Mouse (Mus musculus): ENCODE measurements at regions not wholly inside any gene's neighbourhood (a gene's known extent, or its start where the extent isn't known, plus 50 kb on each side); places are given as distances from the start of the nearest gene placed in this dataset.

DNA sequence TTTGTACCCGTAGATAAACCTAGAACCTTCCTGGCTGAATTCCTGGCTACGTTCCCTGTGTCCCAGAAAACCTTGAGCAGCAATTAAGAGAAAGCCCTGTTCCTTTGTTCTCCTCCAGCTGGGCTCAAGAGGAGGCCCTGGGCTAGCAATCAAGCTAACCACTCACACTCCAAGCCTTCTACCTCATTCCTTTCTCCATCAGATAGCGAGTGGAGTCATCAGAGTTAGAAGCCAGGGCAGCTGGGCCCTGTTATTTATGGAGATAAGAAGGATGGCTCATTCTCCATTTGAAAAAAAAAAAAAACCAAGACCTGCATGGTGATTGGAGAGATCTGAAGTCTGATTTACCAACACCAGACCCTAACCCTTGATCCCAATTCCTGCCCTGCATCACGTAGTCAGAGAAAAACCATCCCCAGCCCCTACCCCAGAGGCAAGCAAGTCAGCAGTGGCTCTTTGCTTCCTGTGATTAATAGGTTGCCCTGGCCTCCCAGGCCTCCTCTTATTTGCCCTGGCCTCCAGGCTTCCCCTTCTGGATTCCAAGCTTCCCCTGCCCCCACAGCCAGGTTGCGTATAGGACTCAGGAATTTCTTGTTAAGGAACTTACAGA lies 181.3 kb upstream of the Bcor start:
- Histone ChIP-seq H3K27me3 (no peaks in the 10 kb centered on the region), H3K27ac (no peak overlapping the region)
- 54% methylated on average over 5 of the region's 5 CpGs for WGBS

DNA sequence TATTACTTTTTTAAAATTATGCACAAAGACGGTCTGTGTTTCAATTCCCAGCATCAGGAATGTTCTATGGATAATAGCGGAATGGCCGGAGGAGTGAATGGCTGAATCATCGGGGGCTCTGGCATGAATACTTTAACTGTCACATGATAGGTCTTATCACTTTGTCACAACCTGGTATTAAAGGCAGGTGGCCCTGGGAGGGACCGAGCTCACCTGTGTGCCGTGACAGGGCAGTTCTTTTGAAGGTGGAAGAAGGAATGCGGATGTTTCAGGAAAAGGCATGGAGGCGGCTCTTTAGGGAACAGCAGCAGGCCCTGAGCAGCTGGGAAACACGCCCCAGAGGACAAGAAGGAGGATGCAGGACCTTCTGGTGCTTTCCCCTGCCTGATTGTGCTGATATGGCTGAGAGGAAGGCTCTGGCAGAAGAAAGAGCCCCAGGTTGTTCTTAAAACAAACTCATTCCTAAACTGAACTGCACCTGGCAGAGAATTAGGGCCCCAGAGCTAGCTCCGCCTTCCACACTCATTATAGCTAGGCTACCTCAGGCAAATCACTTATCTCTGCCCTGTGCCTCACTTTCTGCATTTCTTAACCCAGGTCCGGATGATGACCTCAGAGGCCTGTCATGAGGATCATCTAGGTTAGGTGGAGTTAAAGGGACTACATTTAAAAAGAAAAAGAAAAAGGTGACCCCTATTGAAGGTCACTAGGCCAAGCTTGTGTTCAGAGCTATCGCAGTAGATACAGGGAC lies 184.8 kb upstream of the Bcor start:
- Histone ChIP-seq H3K4me2 (replicated peaks) (no peak overlapping the region), H3K27me3 (no peaks in the 10 kb centered on the region), H3K4me3 (no peak overlapping the region), H3K9me3 (no peaks in the 10 kb centered on the region), H3K9ac (no peak overlapping the region), H3K4me1 (no peaks in the 10 kb centered on the region), H3K27ac (no peak overlapping the region), H3K36me3 (no peaks in the 10 kb centered on the region)
- no peak for ATAC-seq (ENCODE audit: low FRiP score, low read depth)
- WGBS, result 78% methylated on average over 12 of the region's 12 CpGs

More for the DNA sequence above, 181.3 kb upstream of the Bcor start:
- no peak for ATAC-seq (ENCODE audit: low FRiP score, low read depth)
- Histone ChIP-seq H3K4me2 (replicated peaks) (no peak overlapping the region), H3K4me3 (no peak overlapping the region), H3K36me3 (no peaks in the 10 kb centered on the region), H3K4me1 (no peaks in the 10 kb centered on the region), H3K9me3 (no peaks in the 10 kb centered on the region), H3K9ac (no peak overlapping the region)

DNA sequence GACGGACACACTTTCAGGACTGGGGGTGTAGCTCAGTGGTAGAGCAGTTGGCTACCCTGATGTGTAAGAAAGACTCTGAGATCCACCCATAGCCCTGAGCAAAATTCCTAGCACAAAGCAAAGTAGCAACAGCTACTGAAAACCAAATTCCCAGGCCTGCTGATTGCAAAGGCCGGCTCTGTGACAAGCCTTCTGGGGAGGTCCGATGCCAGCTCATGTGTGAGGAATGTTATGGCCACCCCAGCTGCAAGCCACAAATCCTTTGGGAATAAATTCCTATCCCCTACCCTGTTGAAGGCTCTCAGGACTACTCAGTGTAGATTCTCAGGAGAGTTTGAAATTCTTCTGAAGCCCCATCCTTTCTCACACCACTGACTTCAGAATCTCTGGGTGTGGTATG lies 186.7 kb upstream of the Bcor start:
- no peak overlapping the region for H3K27ac ChIP-seq
- H3K36me3 ChIP-seq, result no peaks in the 10 kb centered on the region
- H3K4me1 ChIP-seq, result no peaks in the 10 kb centered on the region
- no peak overlapping the region for H3K4me3 ChIP-seq
- H3K9me3 ChIP-seq, result no peaks in the 10 kb centered on the region
- H3K4me2 ChIP-seq (replicated peaks), result no peak overlapping the region
- H3K27me3 ChIP-seq, result no peaks in the 10 kb centered on the region
- ATAC-seq (ENCODE audit: low FRiP score, low read depth), result no peak
- no peak overlapping the region for H3K9ac ChIP-seq
- WGBS, result 55% methylated on average over 3 of the region's 3 CpGs

DNA sequence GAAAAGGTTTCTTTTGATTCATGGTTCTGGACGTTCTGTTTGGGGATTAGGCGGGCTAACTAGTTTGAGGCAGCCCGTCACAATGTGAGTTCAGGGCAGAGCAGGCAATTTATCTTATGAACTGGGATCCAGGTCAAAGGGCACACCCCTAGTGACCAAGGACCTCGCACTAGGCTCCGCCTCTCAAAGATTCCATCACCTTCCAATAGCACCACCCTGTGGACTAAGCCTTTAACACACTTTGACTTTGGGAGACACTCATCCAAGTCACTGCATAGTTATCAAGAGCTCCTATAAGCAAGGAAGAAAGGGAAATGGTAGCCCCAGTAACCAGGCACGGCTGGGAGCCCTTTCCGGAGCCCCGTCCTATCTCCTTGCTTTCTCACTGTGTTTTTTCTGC lies 188.0 kb upstream of the Bcor start:
- H3K36me3 ChIP-seq, result no peaks in the 10 kb centered on the region
- H3K4me2 ChIP-seq (replicated peaks), result no peak overlapping the region
- H3K27me3 ChIP-seq, result no peaks in the 10 kb centered on the region; the same call in 1 of the 2 replicates
- no peaks in the 10 kb centered on the region for H3K4me1 ChIP-seq
- H3K27ac ChIP-seq, result no peak overlapping the region
- 60% methylated on average over 8 of the region's 8 CpGs for WGBS
- H3K9me3 ChIP-seq, result no peaks in the 10 kb centered on the region
- H3K9ac ChIP-seq, result no peak overlapping the region
- no peak overlapping the region for H3K4me3 ChIP-seq
- ATAC-seq (ENCODE audit: low FRiP score, low read depth), result no peak

DNA sequence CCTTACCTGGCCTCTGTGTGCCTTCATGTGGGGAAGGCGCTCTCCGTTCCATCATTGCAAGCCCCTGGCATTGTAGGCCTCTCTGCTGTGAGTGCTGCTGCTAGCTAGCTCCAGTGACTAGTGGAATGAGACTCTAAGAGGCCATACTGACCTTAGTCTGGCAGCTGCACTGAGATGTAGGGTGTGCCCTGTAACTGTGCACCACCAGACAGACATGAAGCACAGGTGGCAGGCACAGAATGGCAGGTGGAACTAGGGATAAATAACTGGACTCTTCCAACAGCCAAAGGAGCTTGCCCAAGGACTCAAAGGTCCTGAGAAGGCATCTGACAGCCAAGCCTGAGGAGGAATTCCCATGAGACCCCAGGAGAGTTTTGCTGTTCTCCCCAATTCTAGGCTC lies 194.7 kb upstream of the Bcor start:
- Histone ChIP-seq H3K27me3 (peaks cover 16% of the 10 kb centered on the region), H3K27ac (no peak overlapping the region), H3K4me1 (no peaks in the 10 kb centered on the region), H3K36me3 (no peaks in the 10 kb centered on the region), H3K4me2 (replicated peaks) (no peak overlapping the region), H3K9me3 (no peaks in the 10 kb centered on the region), H3K4me3 (no peak overlapping the region), H3K9ac (no peak overlapping the region)
- 96% methylated on average over 2 of the region's 2 CpGs for WGBS
- no peak for ATAC-seq (ENCODE audit: low FRiP score, low read depth)

DNA sequence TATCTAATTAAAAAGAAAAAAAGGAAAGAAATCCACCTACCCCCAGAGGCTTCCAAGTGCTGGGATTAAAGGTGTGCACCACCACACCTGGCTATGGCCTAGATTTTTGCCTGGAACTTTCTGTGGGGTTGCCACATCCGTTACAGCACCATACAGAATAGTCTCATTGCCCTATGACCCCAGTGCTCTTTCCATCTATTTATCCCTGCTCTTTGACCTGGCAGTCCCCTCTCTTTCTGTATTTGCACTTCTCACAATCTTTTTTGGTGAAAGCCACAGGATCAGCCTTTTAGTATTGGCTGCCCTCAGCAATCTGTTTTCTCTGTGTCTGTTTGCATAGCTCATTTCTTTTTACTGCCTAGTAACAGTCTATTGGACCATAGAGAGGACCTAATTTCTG lies 197.9 kb upstream of the Bcor start:
- Histone ChIP-seq H3K4me1 (no peaks in the 10 kb centered on the region), H3K9ac (no peak overlapping the region), H3K27me3 (peaks cover 16% of the 10 kb centered on the region), H3K9me3 (no peaks in the 10 kb centered on the region), H3K4me3 (no peak overlapping the region), H3K36me3 (no peaks in the 10 kb centered on the region), H3K4me2 (replicated peaks) (no peak overlapping the region), H3K27ac (no peak overlapping the region)
- ATAC-seq (ENCODE audit: low FRiP score, low read depth), result no peak
- WGBS, result 75% methylated on average over 1 of the region's 1 CpGs

DNA sequence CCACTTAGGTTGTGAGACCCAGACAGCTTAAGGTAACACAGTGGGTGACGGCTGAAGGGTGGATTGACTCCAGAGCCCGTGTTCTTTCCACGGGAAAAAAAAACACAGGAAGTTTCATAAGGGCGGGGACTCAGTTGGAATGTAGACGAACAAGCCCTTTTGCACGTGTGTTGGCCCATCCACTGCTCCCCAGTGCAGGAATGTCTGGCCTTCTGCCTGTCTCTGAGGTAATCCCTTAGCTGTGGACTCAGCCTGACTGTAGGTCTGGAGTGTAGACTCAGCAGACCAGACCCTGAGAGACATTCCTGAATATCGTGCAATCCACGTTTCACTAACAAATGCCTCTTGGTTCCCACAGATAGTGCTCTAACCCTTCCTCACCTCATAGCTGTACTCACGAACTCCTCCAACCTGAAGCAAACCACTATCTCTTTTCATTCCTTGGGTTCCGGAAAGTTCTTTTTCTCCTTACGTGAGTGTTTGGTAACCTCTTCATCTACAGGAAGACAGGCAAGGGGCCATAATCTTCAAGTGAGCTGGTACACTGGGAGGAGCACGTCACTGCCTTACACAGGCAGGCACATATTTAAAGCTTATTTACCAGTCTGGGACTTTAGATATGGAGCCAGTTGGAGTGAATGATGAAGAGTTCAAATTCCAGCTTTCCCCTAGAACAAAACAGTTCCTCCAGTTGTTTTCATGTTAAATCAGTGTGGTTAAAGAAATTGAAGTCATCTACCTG lies 205.6 kb upstream of the Bcor start:
- no peaks in the 10 kb centered on the region for H3K9me3 ChIP-seq
- 60% methylated on average over 12 of the region's 12 CpGs for WGBS
- peaks cover under 1% of the 10 kb centered on the region; the same call in 1 of the 2 replicates for H3K27me3 ChIP-seq
- H3K4me1 ChIP-seq, result peaks cover 6% of the 10 kb centered on the region; the same call in 1 of the 2 replicates
- no peak overlapping the region for H3K4me3 ChIP-seq
- no peak overlapping the region for H3K27ac ChIP-seq
- no peak overlapping the region for H3K9ac ChIP-seq
- peak; percentile 66; the same call in 1 of the 2 replicates for ATAC-seq (ENCODE audit: low FRiP score, low read depth)
- H3K36me3 ChIP-seq, result no peaks in the 10 kb centered on the region
- no peak overlapping the region for H3K4me2 ChIP-seq (replicated peaks)

DNA sequence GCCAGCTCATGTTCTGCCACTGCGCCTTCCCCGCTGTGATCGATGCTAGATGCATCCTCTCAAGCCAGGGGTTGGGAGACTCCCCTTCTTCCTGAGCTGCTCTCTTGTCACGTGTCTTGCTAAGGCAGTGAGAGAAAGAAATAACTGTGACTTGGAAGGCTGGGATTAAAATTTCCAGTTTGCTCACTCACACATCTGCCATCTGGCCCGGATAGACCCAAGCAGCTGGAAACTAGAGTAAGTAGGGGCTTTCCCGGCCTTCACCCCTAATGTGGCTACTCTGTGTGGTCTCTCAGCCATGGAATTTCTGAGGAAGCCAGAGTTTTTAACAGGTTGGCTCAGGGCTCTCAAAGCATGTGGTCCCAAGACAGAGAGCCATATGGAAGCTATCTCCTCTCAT lies 206.6 kb upstream of the Bcor start:
- Histone ChIP-seq H3K36me3 (no peaks in the 10 kb centered on the region), H3K9ac (no peak overlapping the region), H3K9me3 (no peaks in the 10 kb centered on the region), H3K27me3 (peaks cover 7% of the 10 kb centered on the region; the same call in 1 of the 2 replicates), H3K4me1 (peaks cover 6% of the 10 kb centered on the region; the same call in 1 of the 2 replicates), H3K4me3 (no peak overlapping the region), H3K27ac (no peak overlapping the region), H3K4me2 (replicated peaks) (no peak overlapping the region)
- ATAC-seq (ENCODE audit: low FRiP score, low read depth), result no peak
- 65% methylated on average over 6 of the region's 6 CpGs for WGBS

DNA sequence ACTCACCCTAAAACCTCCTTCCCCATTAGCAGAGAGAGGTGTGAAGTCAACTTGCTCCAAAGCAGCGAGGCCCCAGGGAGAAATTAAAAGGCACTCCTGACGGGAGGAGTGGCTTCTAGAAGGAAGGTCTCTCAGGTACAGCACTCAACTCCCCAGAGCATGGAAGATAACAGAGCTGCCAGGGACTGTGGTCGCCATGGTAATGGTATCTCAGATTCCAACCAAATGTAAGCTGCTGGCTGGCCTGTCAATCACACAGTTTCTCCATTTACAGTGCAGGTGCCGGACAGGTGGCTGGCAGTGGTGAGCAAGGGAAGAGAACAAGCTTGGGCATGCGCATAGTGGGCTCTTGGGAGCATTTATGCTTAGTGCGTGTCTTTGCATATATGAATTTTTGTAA lies 213.5 kb upstream of the Bcor start:
- no peak overlapping the region for H3K9ac ChIP-seq
- H3K4me3 ChIP-seq, result no peak overlapping the region
- H3K4me2 ChIP-seq (replicated peaks), result no peak overlapping the region
- WGBS, result 57% methylated on average over 6 of the region's 6 CpGs
- no peaks in the 10 kb centered on the region for H3K4me1 ChIP-seq
- no peaks in the 10 kb centered on the region for H3K36me3 ChIP-seq
- H3K27ac ChIP-seq, result no peak overlapping the region
- peaks cover 19% of the 10 kb centered on the region; the same call in 1 of the 2 replicates for H3K27me3 ChIP-seq
- no peaks in the 10 kb centered on the region for H3K9me3 ChIP-seq
- ATAC-seq (ENCODE audit: low FRiP score, low read depth), result no peak

DNA sequence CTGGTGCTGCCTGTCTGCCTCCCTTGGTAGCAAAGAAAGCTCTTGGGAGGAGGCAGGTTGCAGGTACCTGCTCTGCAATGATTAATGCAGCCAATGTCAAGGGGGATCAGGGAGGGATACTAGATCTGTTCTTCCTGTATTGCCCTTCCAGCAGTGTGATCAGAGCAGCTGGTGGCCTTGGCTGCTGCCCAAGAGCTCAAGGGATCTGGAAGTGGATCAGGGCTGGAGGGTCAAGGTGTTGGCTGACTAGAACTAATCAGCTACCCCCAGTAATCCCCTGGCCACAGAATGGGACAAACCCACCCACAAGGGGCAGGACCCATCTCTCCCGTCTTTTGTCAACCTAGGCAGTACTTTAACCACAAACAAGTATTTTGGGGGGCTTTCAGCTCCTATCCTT lies 211.8 kb upstream of the Atp6ap2 start:
- Histone ChIP-seq H3K27ac (no peak overlapping the region), H3K9ac (no peak overlapping the region), H3K9me3 (no peaks in the 10 kb centered on the region), H3K4me1 (no peaks in the 10 kb centered on the region), H3K4me2 (replicated peaks) (no peak overlapping the region), H3K27me3 (peaks cover 22% of the 10 kb centered on the region; the same call in 1 of the 2 replicates), H3K36me3 (no peaks in the 10 kb centered on the region), H3K4me3 (no peak overlapping the region)
- no peak for ATAC-seq (ENCODE audit: low FRiP score, low read depth)
- WGBS, result 59% methylated on average over 1 of the region's 1 CpGs

DNA sequence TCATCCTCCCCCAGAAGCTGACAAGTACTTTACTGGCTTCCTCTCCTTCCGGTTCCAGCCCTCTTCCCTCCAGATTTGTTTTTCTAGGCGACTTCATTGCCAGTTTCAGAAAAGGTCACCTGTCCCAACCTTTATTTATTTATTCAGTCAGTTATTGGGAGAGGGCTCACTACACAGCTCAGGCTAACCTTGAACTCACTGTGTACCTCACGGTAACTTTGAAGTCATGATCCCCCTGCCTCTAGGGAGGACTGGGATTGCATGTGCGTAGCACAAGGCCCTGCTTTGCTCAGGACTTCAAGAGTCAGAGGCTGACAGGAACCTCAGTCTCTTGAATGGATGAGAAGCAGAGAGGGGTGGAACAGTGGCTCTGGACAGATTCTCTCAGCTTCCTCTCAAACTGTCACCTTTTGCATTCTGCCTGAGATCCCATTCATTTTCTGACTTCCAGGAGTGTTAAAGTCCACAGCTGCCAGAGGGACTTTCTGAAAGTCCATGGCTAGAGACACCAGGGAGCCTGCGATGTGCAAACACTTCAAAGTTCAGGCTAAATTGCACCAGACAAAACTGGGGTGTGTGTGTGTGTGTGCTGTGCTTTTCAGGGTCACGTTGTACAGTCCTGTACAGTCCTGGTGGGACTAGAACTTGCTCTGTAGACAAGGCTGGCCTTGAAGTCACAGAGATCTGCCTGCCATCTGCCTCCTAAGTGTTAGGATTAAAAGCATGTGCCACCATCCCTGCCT lies 211.2 kb upstream of the Atp6ap2 start:
- no peak for ATAC-seq (ENCODE audit: low FRiP score, low read depth)
- no peaks in the 10 kb centered on the region for H3K36me3 ChIP-seq
- 67% methylated on average over 6 of the region's 6 CpGs for WGBS
- no peak overlapping the region for H3K4me2 ChIP-seq (replicated peaks)
- peaks cover 21% of the 10 kb centered on the region; the same call in 1 of the 2 replicates for H3K27me3 ChIP-seq
- no peak overlapping the region for H3K9ac ChIP-seq
- no peak overlapping the region for H3K27ac ChIP-seq
- no peaks in the 10 kb centered on the region for H3K9me3 ChIP-seq
- H3K4me3 ChIP-seq, result no peak overlapping the region
- no peaks in the 10 kb centered on the region for H3K4me1 ChIP-seq

DNA sequence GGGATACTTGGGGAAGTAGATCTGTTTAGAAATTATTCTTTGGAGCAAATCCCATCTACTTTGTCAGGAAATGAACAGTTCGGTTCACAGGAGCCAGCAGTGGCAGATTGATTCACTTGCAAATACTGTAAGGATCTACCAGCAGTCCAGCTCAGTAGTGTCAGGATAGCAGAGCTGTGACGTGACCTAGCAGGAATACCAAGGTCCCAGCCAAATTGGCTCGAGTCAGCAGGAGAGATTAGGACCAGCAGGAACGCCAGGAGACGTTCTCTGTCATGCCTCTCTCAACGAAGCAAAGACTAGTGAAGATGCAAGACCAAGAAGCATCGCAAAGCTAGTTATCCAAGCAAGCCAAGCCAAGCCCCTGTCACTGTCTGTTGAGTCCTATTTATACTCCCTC lies 210.2 kb upstream of the Atp6ap2 start:
- H3K9me3 ChIP-seq, result no peaks in the 10 kb centered on the region
- H3K4me2 ChIP-seq (replicated peaks), result no peak overlapping the region
- peaks cover 21% of the 10 kb centered on the region; the same call in 1 of the 2 replicates for H3K27me3 ChIP-seq
- no peak for ATAC-seq (ENCODE audit: low FRiP score, low read depth)
- H3K36me3 ChIP-seq, result no peaks in the 10 kb centered on the region
- H3K9ac ChIP-seq, result no peak overlapping the region
- H3K27ac ChIP-seq, result no peak overlapping the region
- no peaks in the 10 kb centered on the region for H3K4me1 ChIP-seq
- no peak overlapping the region for H3K4me3 ChIP-seq
- 85% methylated on average over 7 of the region's 7 CpGs for WGBS

All from limb, embryonic 13.5 days (tissue).